Mouse (Mus musculus) CH12F3 (cell line): ENCODE results near the gene Il16.
"Not testable (repeated sequence)": the region's sequence is repeated elsewhere in the genome, so short reads cannot be mapped to it uniquely, and the experiment has no call there.

Experiments used
- in situ Hi-C: fragments of 300-500 bp; cut with MboI; formaldehyde crosslinking; loops from 2 replicates; pipeline ENCODE4 v1.14.3; 2020; ENCODE audit warnings: low sequenced_read_pairs

Il16 gene

GRCm38 (mm10) chr7:83736341-83737115, 9.0 kb downstream of the Il16 start:
- in situ Hi-C loops: no loop called here

- in situ Hi-C loops: no loop called here
Observed at GRCm38 (mm10) chr7:83735108-83735781, 10.3 kb downstream of the Il16 start.

- in situ Hi-C loops: no loop called here
Observed at GRCm38 (mm10) chr7:83734671-83735082, 10.8 kb downstream of the Il16 start.

GRCm38 (mm10) chr7:83734246-83734645, 11.3 kb downstream of the Il16 start:
- in situ Hi-C loops: no loop called here

GRCm38 (mm10) chr7:83732781-83733180, 12.7 kb downstream of the Il16 start:
- in situ Hi-C loops: no loop called here

- in situ Hi-C loops: no loop called here
Observed at GRCm38 (mm10) chr7:83731961-83732666, 13.4 kb downstream of the Il16 start.

- in situ Hi-C loops: no loop called here
Observed at GRCm38 (mm10) chr7:83731297-83731696, 14.2 kb downstream of the Il16 start.

GRCm38 (mm10) chr7:83726936-83727632, 18.4 kb downstream of the Il16 start:
- in situ Hi-C loops: no loop called here

GRCm38 (mm10) chr7:83725801-83726200, 19.7 kb downstream of the Il16 start:
- in situ Hi-C loops: no loop called here

GRCm38 (mm10) chr7:83724541-83724940, 21.0 kb downstream of the Il16 start:
- in situ Hi-C loops: no loop called here

GRCm38 (mm10) chr7:83723954-83724353, 21.6 kb downstream of the Il16 start:
- in situ Hi-C loops: no loop called here

- in situ Hi-C loops: no loop called here
Observed at GRCm38 (mm10) chr7:83723221-83723620, 22.3 kb downstream of the Il16 start.

GRCm38 (mm10) chr7:83722485-83722884, 23.0 kb downstream of the Il16 start:
- in situ Hi-C loops: no loop called here

- in situ Hi-C loops: no loop called here
Observed at GRCm38 (mm10) chr7:83720231-83720630, 25.3 kb downstream of the Il16 start.

GRCm38 (mm10) chr7:83717021-83717725, 28.4 kb downstream of the Il16 start:
- in situ Hi-C loops: no loop called here

GRCm38 (mm10) chr7:83713639-83714038, 31.9 kb downstream of the Il16 start:
- in situ Hi-C loops: no loop called here

- in situ Hi-C loops: not testable (repeated sequence)
Observed at GRCm38 (mm10) chr7:83711676-83712259, 33.8 kb downstream of the Il16 start.

- in situ Hi-C loops: no loop called here
Observed at GRCm38 (mm10) chr7:83703046-83703775, 42.3 kb downstream of the Il16 start.

GRCm38 (mm10) chr7:83699066-83699745, 46.3 kb downstream of the Il16 start:
- in situ Hi-C loops: no loop called here
